Mouse (Mus musculus) adrenal gland, postnatal 14 days (tissue): ENCODE results near the gene Exoc4. TPM values are rescaled to one million over a fixed set of nuclear protein-coding genes. Genes with fewer than 3 reads are reported as not detected.
A peak's percentile ranks its signal among the peaks of the same experiment; 100 is the strongest.

ENCODE experiments used
- DNase-seq: peaks from one replicate; pipeline ENCODE4 v3.0.0; 2021; ENCODE audit warnings: mixed read lengths
- total RNA-seq: library from RNA; stranded (reverse); gene quantifications from 2 replicates; pipeline ENCODE4 v1.2.3, GENCODE M21; 2021

Exoc4 gene
- total RNA-seq, 1 experiment from 2014 or later, result 40.2 TPM

GRCm38 (mm10) chr6:33308646-33309045 lies 59.8 kb downstream of the Exoc4 start:
- no peak for DNase-seq

- DNase-seq, result no peak
Measured at GRCm38 (mm10) chr6:33310486-33310885, 61.6 kb downstream of the Exoc4 start.

GRCm38 (mm10) chr6:33322849-33323248 lies 74.0 kb downstream of the Exoc4 start:
- DNase-seq, result no peak

- DNase-seq, result no peak
Measured at GRCm38 (mm10) chr6:33323386-33323785, 74.5 kb downstream of the Exoc4 start.

GRCm38 (mm10) chr6:33328326-33328725 lies 79.4 kb downstream of the Exoc4 start:
- DNase-seq, result no peak

- DNase-seq, result no peak
Measured at GRCm38 (mm10) chr6:33347088-33347775, 98.3 kb downstream of the Exoc4 start.

GRCm38 (mm10) chr6:33361613-33362012 lies 112.7 kb downstream of the Exoc4 start:
- no peak for DNase-seq

- no peak for DNase-seq
Measured at GRCm38 (mm10) chr6:33380517-33380916, 131.6 kb downstream of the Exoc4 start.

- no peak for DNase-seq
Measured at GRCm38 (mm10) chr6:33382176-33382575, 133.3 kb downstream of the Exoc4 start.

- no peak for DNase-seq
Measured at GRCm38 (mm10) chr6:33392020-33392419, 143.1 kb downstream of the Exoc4 start.

GRCm38 (mm10) chr6:33399491-33399890 lies 150.6 kb downstream of the Exoc4 start:
- DNase-seq, result no peak

- no peak for DNase-seq
Measured at GRCm38 (mm10) chr6:33401161-33401560, 152.3 kb downstream of the Exoc4 start.

GRCm38 (mm10) chr6:33405562-33406275 lies 156.8 kb downstream of the Exoc4 start:
- peak; percentile 6 for DNase-seq

GRCm38 (mm10) chr6:33409586-33409985 lies 160.7 kb downstream of the Exoc4 start:
- no peak for DNase-seq

GRCm38 (mm10) chr6:33425007-33425406 lies 176.1 kb downstream of the Exoc4 start:
- DNase-seq, result no peak

GRCm38 (mm10) chr6:33431207-33431787 lies 182.4 kb downstream of the Exoc4 start:
- no peak for DNase-seq

- no peak for DNase-seq
Measured at GRCm38 (mm10) chr6:33440508-33440907, 191.6 kb downstream of the Exoc4 start.

- no peak for DNase-seq
Measured at GRCm38 (mm10) chr6:33453810-33454209, 204.9 kb downstream of the Exoc4 start.

- DNase-seq, result no peak
Measured at GRCm38 (mm10) chr6:33454354-33454753, 205.5 kb downstream of the Exoc4 start.

- DNase-seq, result no peak
Measured at GRCm38 (mm10) chr6:33455238-33455637, 206.4 kb downstream of the Exoc4 start.

- DNase-seq, result no peak
Measured at GRCm38 (mm10) chr6:33464862-33465261, 216.0 kb downstream of the Exoc4 start.

GRCm38 (mm10) chr6:33465392-33465791 lies 216.5 kb downstream of the Exoc4 start:
- DNase-seq, result no peak

- DNase-seq, result no peak
Measured at GRCm38 (mm10) chr6:33466168-33466839, 217.4 kb downstream of the Exoc4 start.
